Mouse (Mus musculus) intestine, embryonic 16.5 days (tissue): ENCODE results near the gene Rxrb. TPM values are rescaled to one million over a fixed set of nuclear protein-coding genes. Genes with fewer than 3 reads are reported as not detected.

Experiments
- ATAC-seq: fragments of 200-750 bp; cut with Nextera tagmentation; 2 replicates; pipeline ENCODE4 v1.8.0; 2017; ENCODE audit warnings: moderate TSS enrichment, moderate library complexity
- H3K27ac ChIP-seq: fragments of 300-500 bp; sonication (generic); 2 replicates; pipeline ENCODE4 v1.5.1; 2014; ENCODE audit warnings: mild to moderate bottlenecking, low read length
- H3K27me3 ChIP-seq: fragments of 300-500 bp; sonication (generic); replicated peaks from 2 replicates; pipeline ENCODE4 v1.6.1; 2014; ENCODE audit warnings: low read length, control low read depth, mixed read lengths; ENCODE audit not compliant: control insufficient read depth, insufficient read depth
- H3K36me3 ChIP-seq: fragments of 300-500 bp; sonication (generic); 2 replicates; pipeline ENCODE4 v1.6.1; 2014; ENCODE audit warnings: low read length, control low read depth; ENCODE audit not compliant: control insufficient read depth, insufficient read depth
- H3K4me1 ChIP-seq: fragments of 300-500 bp; sonication (generic); 2 replicates; pipeline ENCODE4 v1.6.1; 2014; ENCODE audit warnings: low read length, control low read depth, mixed read lengths; ENCODE audit not compliant: control insufficient read depth, insufficient read depth
- H3K4me2 ChIP-seq: fragments of 300-500 bp; sonication (generic); 2 replicates; pipeline ENCODE4 v1.6.1; 2014; ENCODE audit warnings: low read depth, low read length, control low read depth
- H3K4me3 ChIP-seq: fragments of 300-500 bp; sonication (generic); 2 replicates; pipeline ENCODE4 v1.5.1; 2014; ENCODE audit warnings: mild to moderate bottlenecking, low read length
- H3K9ac ChIP-seq: fragments of 300-500 bp; sonication (generic); 2 replicates; pipeline ENCODE4 v1.6.1; 2014; ENCODE audit warnings: low read depth, low read length
- H3K9me3 ChIP-seq: fragments of 300-500 bp; sonication (generic); 2 replicates; pipeline ENCODE4 v1.6.1; 2016; ENCODE audit warnings: low read length, control low read depth; ENCODE audit not compliant: control insufficient read depth
- WGBS: fragments of 180-500 bp; shearing (Covaris S2); extraction: QIAGEN DNeasy Blood & Tissue Kit; methylation state at CpG from one replicate; pipeline ENCODE4 v1.1.7; 2014; 5-methylcytosine and 5-hydroxymethylcytosine counted together
- microRNA counts: library from miRNA; unstranded; fragments of <30 nt; microRNA quantifications from one replicate; lab custom pipeline; 2016
- microRNA-seq: library from miRNA; unstranded; fragments of <30 nt; microRNA quantifications from one replicate; pipeline ENCODE4, GENCODE M21; 2016
- polyA plus RNA-seq: library from polyadenylated mRNA; unstranded; fragments of >200 nt; fragmentation: Nextera tagmentation; extraction: Ambion mirVana; gene quantifications from 2 replicates; pipeline ENCODE4 v1.2.1, GENCODE M21; 2015

The Rxrb gene
- polyA plus RNA-seq, 1 experiment from 2014 or later: 38.4 TPM

DNA sequence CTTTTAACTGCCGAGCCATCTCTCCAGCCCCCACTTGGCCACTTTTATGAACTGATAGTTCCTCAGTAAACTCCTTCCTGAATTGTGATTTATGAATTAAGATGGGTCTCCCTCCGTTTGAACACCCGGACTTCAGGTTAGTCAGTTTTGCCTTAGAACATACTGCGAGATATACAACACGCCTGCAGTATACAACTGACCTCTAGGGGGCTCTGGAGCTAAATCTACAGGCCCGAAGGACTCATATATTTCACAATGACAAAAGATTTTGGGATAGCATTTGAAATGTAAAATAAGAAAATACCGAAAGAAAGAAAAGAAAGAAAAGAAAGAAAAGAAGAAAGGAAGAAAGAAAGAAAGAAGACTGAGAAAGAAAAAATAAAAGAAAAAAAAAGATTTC lies 43.7 kb downstream of the Rxrb start:
- Histone ChIP-seq H3K27ac (no peak overlapping the region), H3K4me1 (no peaks in the 10 kb centered on the region), H3K9me3 (no peaks in the 10 kb centered on the region), H3K4me3 (no peak overlapping the region), H3K9ac (no peak overlapping the region), H3K36me3 (no peaks in the 10 kb centered on the region), H3K4me2 (no peak overlapping the region), H3K27me3 (peaks cover 9% of the 10 kb centered on the region; the same call in 1 of the 2 replicates)
- 41% methylated on average over 7 of the region's 7 CpGs for WGBS
- ATAC-seq: no peak

GRCm38 (mm10) chr17:34077549-34077948 lies 45.9 kb downstream of the Rxrb start:
- Histone ChIP-seq H3K36me3 (no peaks in the 10 kb centered on the region), H3K4me2 (no peak overlapping the region), H3K4me3 (no peak overlapping the region), H3K4me1 (no peaks in the 10 kb centered on the region), H3K27me3 (peaks cover 9% of the 10 kb centered on the region; the same call in 1 of the 2 replicates), H3K9ac (no peak overlapping the region), H3K9me3 (no peaks in the 10 kb centered on the region; the same call in 1 of the 2 replicates), H3K27ac (no peak overlapping the region)
- WGBS: 2% methylated on average over 9 of the region's 9 CpGs
- peak; percentile 29; the same call in 1 of the 2 replicates for ATAC-seq

- ATAC-seq: no peak
- H3K9ac ChIP-seq: no peak overlapping the region
Measured at GRCm38 (mm10) chr17:34078148-34078547, 46.5 kb downstream of the Rxrb start.

GRCm38 (mm10) chr17:34079002-34079401 lies 47.4 kb downstream of the Rxrb start:
- Histone ChIP-seq H3K4me3 (no peak overlapping the region), H3K9ac (no peak overlapping the region), H3K4me2 (no peak overlapping the region), H3K4me1 (no peaks in the 10 kb centered on the region), H3K9me3 (no peaks in the 10 kb centered on the region; the same call in 1 of the 2 replicates), H3K36me3 (no peaks in the 10 kb centered on the region), H3K27me3 (peaks cover 9% of the 10 kb centered on the region; the same call in 1 of the 2 replicates), H3K27ac (no peak overlapping the region)
- no peak for ATAC-seq
- WGBS: 90% methylated on average over 11 of the region's 11 CpGs

More at GRCm38 (mm10) chr17:34078148-34078547, 46.5 kb downstream of the Rxrb start:
- no peak overlapping the region for H3K27ac ChIP-seq
- no peaks in the 10 kb centered on the region for H3K4me1 ChIP-seq
- H3K9me3 ChIP-seq: no peaks in the 10 kb centered on the region; the same call in 1 of the 2 replicates
- H3K4me2 ChIP-seq: no peak overlapping the region
- H3K27me3 ChIP-seq: peaks cover 9% of the 10 kb centered on the region; the same call in 1 of the 2 replicates
- 55% methylated on average over 4 of the region's 4 CpGs for WGBS
- H3K4me3 ChIP-seq: no peak overlapping the region
- H3K36me3 ChIP-seq: no peaks in the 10 kb centered on the region

DNA sequence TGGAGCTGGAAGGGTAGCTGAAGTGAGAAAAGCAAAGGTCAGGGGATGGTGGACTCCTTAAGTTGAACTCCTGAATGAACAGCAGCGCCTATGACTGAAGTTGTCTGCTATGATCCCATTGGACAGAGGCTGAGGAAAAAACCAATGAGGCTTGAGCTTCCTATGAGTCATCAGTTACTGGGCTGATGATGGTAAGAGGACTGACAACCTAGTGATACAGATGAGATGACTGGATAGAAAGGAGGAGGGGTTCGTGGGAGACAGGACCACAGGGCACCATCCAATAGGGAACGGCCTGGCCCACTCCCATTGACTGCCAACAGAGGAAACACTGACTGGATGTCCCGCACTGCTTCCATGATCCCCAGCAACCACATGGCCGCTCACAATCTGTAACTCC lies 48.0 kb downstream of the Rxrb start:
- Histone ChIP-seq H3K9ac (no peak overlapping the region), H3K36me3 (no peaks in the 10 kb centered on the region)
- WGBS: 20% methylated on average over 5 of the region's 5 CpGs

GRCm38 (mm10) chr17:34083104-34083503 lies 51.5 kb downstream of the Rxrb start:
- no peak for ATAC-seq
- H3K9me3 ChIP-seq: no peaks in the 10 kb centered on the region; the same call in 1 of the 2 replicates
- H3K27ac ChIP-seq: no peak overlapping the region
- H3K4me1 ChIP-seq: no peaks in the 10 kb centered on the region
- no peaks in the 10 kb centered on the region for H3K36me3 ChIP-seq
- H3K9ac ChIP-seq: no peak overlapping the region
- no peak overlapping the region for H3K4me3 ChIP-seq
- WGBS: 11% methylated on average over 8 of the region's 8 CpGs
- H3K27me3 ChIP-seq: no peaks in the 10 kb centered on the region
- H3K4me2 ChIP-seq: no peak overlapping the region

More for the DNA sequence above, 48.0 kb downstream of the Rxrb start:
- Histone ChIP-seq H3K27me3 (peaks cover 9% of the 10 kb centered on the region; the same call in 1 of the 2 replicates), H3K4me3 (no peak overlapping the region), H3K4me1 (no peaks in the 10 kb centered on the region), H3K9me3 (no peaks in the 10 kb centered on the region; the same call in 1 of the 2 replicates), H3K27ac (no peak overlapping the region), H3K4me2 (no peak overlapping the region)
- peak; percentile 72; the same call in 1 of the 2 replicates for ATAC-seq

- no peaks in the 10 kb centered on the region for H3K36me3 ChIP-seq
- no peak for ATAC-seq
Measured at GRCm38 (mm10) chr17:34087386-34087785, 55.8 kb downstream of the Rxrb start.

More at GRCm38 (mm10) chr17:34087386-34087785, 55.8 kb downstream of the Rxrb start:
- Histone ChIP-seq H3K9ac (no peak overlapping the region), H3K9me3 (no peaks in the 10 kb centered on the region), H3K27ac (no peak overlapping the region), H3K27me3 (no peaks in the 10 kb centered on the region), H3K4me2 (no peak overlapping the region), H3K4me3 (no peak overlapping the region), H3K4me1 (no peaks in the 10 kb centered on the region)
- WGBS: 32% methylated on average over 2 of the region's 2 CpGs

MicroRNA genes within 50 kb of the gene (microRNA counts, 519-probe panel; counts per million panel counts)
- 982 counts per million, percentile 3 among the panel's probes with 10 or more counts for microRNA mmu-miR-219 (lab: Ali Mortazavi, UCI)

Small RNAs within 50 kb of the gene (microRNA-seq; reads per million reads assigned to microRNA genes)
- gene Mir219a-1 (not detected), gene Mir219c (not detected)

Other genes starting within 250 kb of the Rxrb start
- 22.4 and 24.5 TPM in 2 replicates for gene Angptl4, start 250.0 kb upstream of the Rxrb start, polyA plus RNA-seq
- gene Kank3, start 221.3 kb upstream of the Rxrb start, polyA plus RNA-seq: 22.7 and 23.5 TPM in 2 replicates
- 838 and 894 TPM in 2 replicates for gene Rps28, start 207.2 kb upstream of the Rxrb start, polyA plus RNA-seq
- gene Ndufa7, start 207.2 kb upstream of the Rxrb start, polyA plus RNA-seq: 533 and 550 TPM in 2 replicates
- gene Cd320, start 188.7 kb upstream of the Rxrb start, polyA plus RNA-seq: 47.6 and 53.8 TPM in 2 replicates
- not detected in 2 replicates for gene Gm7029, start 158.0 kb upstream of the Rxrb start, polyA plus RNA-seq
- gene Kifc1, start 141.2 kb upstream of the Rxrb start, polyA plus RNA-seq: 5.9 and 7.0 TPM in 2 replicates
- gene Platr17, start 126.7 kb upstream of the Rxrb start, polyA plus RNA-seq: 0.40 TPM in 1 of 2 replicates, not detected in the other
- gene Daxx, start 122.4 kb upstream of the Rxrb start, polyA plus RNA-seq: 37.6 and 41.6 TPM in 2 replicates
- 44.5 and 45.8 TPM in 2 replicates for gene Tapbp, start 115.9 kb upstream of the Rxrb start, polyA plus RNA-seq
- 12.9 and 15.0 TPM in 2 replicates for gene Zbtb22, start 115.9 kb upstream of the Rxrb start, polyA plus RNA-seq
- gene Rgl2, start 102.3 kb upstream of the Rxrb start, polyA plus RNA-seq: 24.4 and 25.9 TPM in 2 replicates
- 150 and 167 TPM in 2 replicates for gene Pfdn6, start 91.5 kb upstream of the Rxrb start, polyA plus RNA-seq
- gene Wdr46, start 91.2 kb upstream of the Rxrb start, polyA plus RNA-seq: 24.3 and 26.1 TPM in 2 replicates
- gene B3galt4, start 80.3 kb upstream of the Rxrb start, polyA plus RNA-seq: 12.6 and 15.5 TPM in 2 replicates
- 46.3 and 48.1 TPM in 2 replicates for gene Vps52, start 76.0 kb upstream of the Rxrb start, polyA plus RNA-seq
- 1,753 and 1,902 TPM in 2 replicates for gene Rps18, start 75.8 kb upstream of the Rxrb start, polyA plus RNA-seq
- gene H2-K1, start 31.5 kb upstream of the Rxrb start, polyA plus RNA-seq: 307 and 325 TPM in 2 replicates
- gene Ring1, start 7.1 kb upstream of the Rxrb start, polyA plus RNA-seq: 9.3 and 12.1 TPM in 2 replicates
- gene H2-Ke6, start 3.8 kb upstream of the Rxrb start, polyA plus RNA-seq: 66.0 and 66.7 TPM in 2 replicates
- gene Slc39a7, start 130 bp upstream of the Rxrb start, polyA plus RNA-seq: 171 and 176 TPM in 2 replicates
- gene Col11a2, start 7.6 kb downstream of the Rxrb start, polyA plus RNA-seq: 0.20 and 0.45 TPM in 2 replicates
- 0.62 and 0.95 TPM in 2 replicates for gene H2-Oa, start 60.5 kb downstream of the Rxrb start, polyA plus RNA-seq
- gene H2-DMa, start 87.7 kb downstream of the Rxrb start, polyA plus RNA-seq: 13.4 and 15.3 TPM in 2 replicates
- 72.3 and 73.0 TPM in 2 replicates for gene Brd2, start 90.8 kb downstream of the Rxrb start, polyA plus RNA-seq
- gene H2-DMb2, start 111.5 kb downstream of the Rxrb start, polyA plus RNA-seq: 0.87 and 0.99 TPM in 2 replicates
- 3.0 and 3.6 TPM in 2 replicates for gene H2-DMb1, start 121.3 kb downstream of the Rxrb start, polyA plus RNA-seq
- gene Tap1, start 155.7 kb downstream of the Rxrb start, polyA plus RNA-seq: 8.4 and 8.5 TPM in 2 replicates
- gene Psmb9, start 156.0 kb downstream of the Rxrb start, polyA plus RNA-seq: 13.4 and 15.3 TPM in 2 replicates
- gene Psmb8, start 165.9 kb downstream of the Rxrb start, polyA plus RNA-seq: 20.7 and 23.1 TPM in 2 replicates
- gene Tap2, start 171.7 kb downstream of the Rxrb start, polyA plus RNA-seq: 7.2 and 9.1 TPM in 2 replicates
- gene H2-Ob, start 207.1 kb downstream of the Rxrb start, polyA plus RNA-seq: 0.15 and 0.21 TPM in 2 replicates
- gene H2-Ab1, start 225.9 kb downstream of the Rxrb start, polyA plus RNA-seq: 28.5 and 30.9 TPM in 2 replicates